Mouse (Mus musculus) ovary, postnatal 10 days (tissue): ENCODE measurements around the gene Rbp7.
A peak's percentile ranks its signal among the peaks of the same experiment; 100 is the strongest.
"Not testable (repeated sequence)": the region's sequence is repeated elsewhere in the genome, so short reads cannot be mapped to it uniquely, and the experiment has no call there.

Source experiments
- DNase-seq: peaks from one replicate; pipeline ENCODE4 v3.0.0; 2022; ENCODE audit warnings: low spot score

Rbp7 gene

GRCm38 (mm10) chr4:149457163-149457562, 2.4 kb upstream of the Rbp7 start:
- not testable (repeated sequence) for DNase-seq

- no peak for DNase-seq
These were observed 515 bp downstream of the Rbp7 start for GRCm38 (mm10) chr4:149454263-149454662.

- no peak for DNase-seq
These were observed 1.1 kb downstream of the Rbp7 start for GRCm38 (mm10) chr4:149453656-149454055.

DNA sequence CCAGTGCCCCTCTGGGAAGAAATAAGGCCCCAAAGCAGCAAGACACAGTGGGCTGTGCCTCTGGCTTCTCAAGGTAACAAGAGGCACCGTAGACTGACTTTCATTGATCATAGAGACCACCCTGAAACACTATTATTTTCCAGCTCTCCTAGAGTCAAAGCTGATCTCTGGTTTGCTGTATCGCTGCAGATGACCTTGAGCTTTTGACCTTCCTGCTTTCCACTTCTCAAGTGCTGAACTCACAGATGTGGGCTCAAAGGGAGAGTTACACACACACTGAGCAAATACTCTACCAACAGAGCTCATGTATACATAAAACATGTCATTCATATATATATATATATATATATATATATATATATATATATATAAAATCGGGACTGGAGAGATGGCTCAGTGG, 4.1 kb downstream of the Rbp7 start:
- DNase-seq: no peak

DNA sequence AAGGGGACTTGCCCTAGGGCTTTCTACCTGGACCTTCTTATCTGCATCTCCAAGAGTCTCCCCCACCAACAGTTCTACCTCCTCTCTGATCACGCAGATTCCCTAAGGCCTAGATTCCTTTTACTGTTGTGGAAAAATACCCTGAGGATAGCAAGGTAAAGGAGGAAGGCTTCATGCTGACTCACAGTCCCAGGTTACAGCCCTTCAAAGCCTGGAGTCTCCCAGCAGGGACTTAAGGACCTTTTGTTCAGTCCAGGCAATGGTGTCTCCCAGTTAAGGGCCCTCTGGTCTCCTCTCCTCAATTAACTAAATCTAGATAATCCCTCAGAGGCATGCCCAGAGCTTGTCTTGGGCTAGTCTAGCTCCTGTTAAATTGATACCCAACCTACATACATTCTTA, 8.5 kb downstream of the Rbp7 start:
- DNase-seq: no peak

- no peak for DNase-seq
These were observed 8.9 kb downstream of the Rbp7 start for GRCm38 (mm10) chr4:149445868-149446267.

GRCm38 (mm10) chr4:149444964-149445701, 9.6 kb downstream of the Rbp7 start:
- DNase-seq: peak; percentile 72

DNA sequence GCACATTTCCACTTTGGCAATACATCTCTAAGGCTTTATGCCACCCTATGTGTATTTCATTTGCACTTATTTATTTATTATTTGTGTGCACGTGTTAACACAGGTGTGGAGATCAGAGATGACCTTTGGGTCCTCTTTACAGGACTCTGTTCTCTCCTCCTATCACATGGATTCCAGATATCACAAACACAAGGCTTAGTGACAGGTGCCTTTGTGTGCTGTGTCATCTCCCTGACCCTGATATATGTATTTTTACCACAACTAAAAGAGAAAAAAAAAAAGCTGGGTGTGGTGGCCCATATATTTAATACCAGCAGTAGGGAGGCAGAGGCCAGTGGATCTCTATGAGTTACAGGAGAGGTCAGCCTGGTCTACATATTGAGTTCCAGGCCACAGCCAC, 10.3 kb downstream of the Rbp7 start:
- no peak for DNase-seq

- DNase-seq: no peak
These were observed 12.3 kb downstream of the Rbp7 start for GRCm38 (mm10) chr4:149442436-149442835.

DNA sequence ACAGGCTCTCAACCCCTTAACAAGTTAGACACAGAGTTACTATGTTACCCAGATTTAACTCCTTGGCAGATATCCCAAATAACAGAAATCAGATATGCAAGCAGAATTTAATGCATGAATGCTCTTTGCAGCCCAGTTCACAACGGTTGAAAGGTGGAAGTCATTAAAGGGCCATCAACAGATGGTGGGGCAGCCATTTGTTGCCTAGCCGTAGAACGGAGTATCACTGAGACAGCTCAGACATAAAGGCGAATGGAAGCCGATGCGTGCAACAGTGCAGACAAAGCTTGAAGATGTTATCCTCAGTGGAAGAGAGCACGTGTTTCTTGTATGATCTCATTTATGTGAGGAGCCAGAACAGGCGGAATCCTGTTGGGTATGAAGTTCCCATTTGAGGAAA, 14.2 kb downstream of the Rbp7 start:
- no peak for DNase-seq

- DNase-seq: not testable (repeated sequence)
These were observed 22.9 kb downstream of the Rbp7 start for GRCm38 (mm10) chr4:149431887-149432286.

- DNase-seq: no peak
These were observed 25.2 kb downstream of the Rbp7 start for GRCm38 (mm10) chr4:149429592-149429991.

- peak; percentile 87 for DNase-seq
These were observed 28.2 kb downstream of the Rbp7 start, which contains the start of gene Ube4b for GRCm38 (mm10) chr4:149426325-149427199. Ube4b (minus strand) TSS chr4:149426749.

DNA sequence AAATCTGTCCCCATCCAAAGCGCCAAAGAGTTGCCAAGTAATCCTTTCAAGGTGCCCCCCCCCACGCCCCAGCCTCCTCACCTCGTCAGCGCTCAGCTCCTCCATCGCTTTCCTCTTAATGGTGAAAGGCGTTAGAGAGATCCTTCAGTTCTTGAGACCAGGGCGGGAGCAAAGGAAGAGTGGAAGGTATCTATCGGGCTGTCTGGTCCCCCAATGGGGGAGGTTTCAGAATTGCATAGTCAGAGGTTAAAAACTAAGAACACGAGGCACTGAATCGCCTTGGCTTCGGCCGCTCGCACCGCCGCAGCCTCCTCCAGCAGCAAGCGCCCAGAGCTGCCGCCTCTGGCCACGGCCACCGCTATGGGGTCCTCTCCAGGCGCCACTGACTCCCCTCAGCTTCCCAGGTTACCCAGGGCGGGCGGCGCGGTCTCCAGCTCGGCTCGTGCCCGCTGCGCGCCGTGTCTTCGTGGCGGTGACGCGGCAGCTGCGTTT, 28.9 kb downstream of the Rbp7 start:
- DNase-seq: peak; percentile 10

- no peak for DNase-seq
These were observed 30.0 kb downstream of the Rbp7 start for GRCm38 (mm10) chr4:149424755-149425154.

DNA sequence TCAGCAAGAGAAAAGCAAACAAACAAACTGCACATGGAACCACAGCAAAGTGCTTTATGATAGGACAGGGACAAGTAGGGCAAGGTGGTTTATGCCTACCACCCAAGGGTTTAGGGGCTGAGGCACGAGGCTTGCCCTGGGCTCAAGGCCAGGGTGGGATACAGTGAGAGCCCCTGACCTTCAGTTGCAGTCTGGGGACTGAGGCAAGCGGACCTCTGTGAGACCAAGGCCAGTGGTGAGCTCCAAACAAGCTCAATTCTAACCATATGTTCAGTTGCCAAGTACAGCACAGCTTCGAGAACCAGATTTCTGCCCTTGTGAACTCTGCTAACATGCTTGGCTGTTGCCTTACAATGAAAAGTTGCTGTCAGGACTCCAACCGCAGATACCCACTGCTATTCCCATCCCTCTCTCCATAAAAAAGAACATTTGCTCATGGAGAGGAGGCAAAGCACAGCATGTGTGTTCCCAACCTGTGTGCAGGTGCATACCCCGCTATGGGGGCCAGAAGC, 36.9 kb downstream of the Rbp7 start:
- DNase-seq: no peak

DNA sequence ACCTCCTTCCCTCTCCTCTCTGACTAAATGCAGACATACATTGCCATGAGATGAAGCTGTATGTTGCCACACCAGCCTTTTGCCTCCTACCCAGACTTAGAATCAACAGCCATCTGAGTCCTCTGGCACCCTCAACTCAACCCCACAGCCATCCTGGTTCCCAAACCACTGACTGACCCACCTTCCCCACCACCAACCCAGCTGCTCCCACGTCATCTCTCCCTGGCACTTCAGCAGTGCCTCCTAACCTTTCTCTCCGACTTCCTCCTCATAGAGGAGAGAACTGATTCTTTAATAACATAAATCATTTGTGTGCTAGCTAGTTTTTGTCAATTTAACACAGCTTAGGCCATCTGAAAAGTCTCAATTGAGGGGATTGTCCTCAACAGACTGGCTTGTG, 37.8 kb downstream of the Rbp7 start:
- no peak for DNase-seq

DNA sequence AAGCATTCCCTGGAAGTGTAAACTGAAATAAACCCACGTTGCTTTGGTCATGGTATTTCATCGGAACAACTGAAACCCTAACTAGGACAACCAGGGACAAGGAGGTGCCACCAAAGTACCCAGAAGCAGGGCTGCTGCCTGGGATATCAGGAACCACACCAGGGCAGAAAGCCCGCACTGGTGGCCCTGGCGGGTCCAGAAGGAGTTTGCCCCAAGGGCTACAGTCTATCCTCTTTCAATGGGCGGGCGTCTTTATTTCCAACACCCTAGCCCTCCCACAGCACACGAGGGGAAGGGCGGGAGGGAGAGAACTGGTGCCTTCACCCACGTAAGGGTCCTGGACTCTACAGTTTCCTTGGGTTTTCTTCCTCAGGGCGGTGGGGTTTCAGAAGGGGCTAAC, 38.4 kb downstream of the Rbp7 start:
- no peak for DNase-seq

DNA sequence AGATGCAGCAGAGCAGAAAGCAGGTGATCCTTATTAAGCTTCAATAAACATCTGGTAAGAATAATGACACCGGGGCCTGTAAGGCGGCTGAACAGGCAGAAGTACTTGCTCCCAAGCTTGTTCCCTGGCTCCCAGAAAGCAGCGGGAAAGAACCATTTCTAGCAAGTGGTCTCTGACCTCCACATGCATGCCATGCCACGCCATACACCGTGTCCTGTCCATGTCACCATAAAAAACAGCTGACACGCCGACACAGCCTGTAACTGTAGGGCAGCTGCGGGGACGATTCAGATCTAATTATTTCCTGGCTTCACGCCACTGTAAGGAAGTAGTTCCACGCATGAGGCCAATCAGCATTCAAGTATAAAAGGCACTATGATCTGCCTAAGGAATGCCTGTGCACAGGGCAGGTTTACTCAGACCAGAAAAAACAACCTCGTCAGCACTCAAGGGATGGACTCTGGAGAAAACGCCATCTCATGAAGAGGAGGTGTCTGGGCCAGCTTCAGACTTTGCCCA, 39.1 kb downstream of the Rbp7 start:
- DNase-seq: no peak

DNA sequence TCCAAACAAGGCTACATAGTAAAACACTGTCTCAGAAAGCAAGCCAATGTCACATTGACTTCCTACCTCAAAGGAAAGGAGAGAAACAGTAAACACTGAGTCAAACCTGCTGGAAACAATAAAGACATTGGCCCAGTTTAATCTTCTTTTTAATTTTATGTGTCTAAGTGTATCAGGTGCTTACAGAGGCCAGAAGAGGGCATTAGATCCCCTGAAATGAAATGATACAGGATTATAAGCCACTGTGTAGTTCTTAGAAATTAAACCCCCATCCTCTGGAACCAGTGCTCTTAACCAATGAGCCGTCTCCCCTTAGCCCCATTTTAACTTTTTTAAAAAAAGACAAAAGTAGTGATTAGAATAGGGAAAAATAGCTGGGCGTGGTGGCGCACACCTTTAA, 40.5 kb downstream of the Rbp7 start:
- no peak for DNase-seq

DNA sequence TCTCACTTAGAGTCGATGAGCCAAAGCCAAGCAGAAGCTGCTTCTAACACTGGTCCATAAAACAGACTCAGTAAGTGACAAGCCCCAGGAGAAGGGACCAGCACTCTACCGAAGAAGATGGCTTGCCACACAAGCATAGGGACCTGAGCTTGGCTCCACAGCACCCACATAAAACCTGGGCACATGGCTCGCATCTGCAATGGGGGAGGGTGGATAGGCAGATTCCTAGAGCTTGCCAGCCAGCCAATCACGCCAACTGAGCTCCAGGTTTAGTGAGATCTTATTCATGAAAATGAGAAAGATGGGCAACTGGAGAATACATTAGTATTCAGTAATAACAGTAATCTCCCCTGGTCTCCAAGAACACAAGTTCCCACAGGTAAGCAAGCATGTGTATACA, 45.0 kb downstream of the Rbp7 start:
- DNase-seq: no peak

DNA sequence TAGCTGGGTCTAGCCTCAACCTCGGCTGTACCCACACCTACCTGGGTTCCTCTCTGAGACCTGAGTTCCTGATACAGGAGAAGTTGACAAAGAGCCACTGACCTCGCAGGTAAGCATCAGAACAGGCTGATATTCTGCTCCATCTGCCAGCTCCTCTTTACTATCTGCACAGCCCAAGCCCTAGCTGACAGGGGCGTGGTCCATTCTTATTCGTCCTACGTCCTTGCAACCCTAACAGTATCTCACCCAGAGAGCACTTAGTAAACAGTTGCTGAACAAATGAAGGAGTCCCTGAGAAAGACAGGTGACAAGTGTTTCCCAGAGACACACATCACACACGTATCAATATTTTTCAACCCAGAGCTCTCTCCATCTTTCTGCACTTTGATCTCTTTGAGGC, 46.4 kb downstream of the Rbp7 start:
- DNase-seq: no peak

DNA sequence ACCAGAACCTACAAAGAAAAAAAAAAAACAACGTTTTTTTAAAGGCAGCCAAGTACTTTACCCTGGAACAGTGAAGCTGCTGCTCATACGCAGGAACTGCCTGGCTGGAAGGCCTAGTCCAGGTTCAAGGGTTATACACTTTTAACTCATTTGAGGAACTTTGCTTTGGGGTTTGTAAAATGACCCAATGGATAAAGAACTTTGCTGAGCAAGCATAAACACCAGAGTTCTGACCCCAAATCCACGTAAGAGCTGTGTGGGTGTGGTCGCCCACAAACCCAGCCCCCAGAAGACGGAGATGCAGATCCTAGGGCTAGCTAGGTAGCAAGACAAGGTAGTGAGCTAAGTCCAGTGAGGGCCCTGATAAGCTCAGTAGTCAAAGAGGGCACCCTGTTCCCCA, 47.3 kb downstream of the Rbp7 start:
- no peak for DNase-seq
